Mouse (Mus musculus): ENCODE results near the gene Phactr2.

- TF ChIP-seq CTCF (IDR thresholded peaks at IDR 0.05; ENCODE audit: low read depth) (no peak), EP300 (IDR thresholded peaks at IDR 0.05; ENCODE audit: low read depth) (no peak)
These were observed 260.3 kb downstream of the Phactr2 start for GRCm38 (mm10) chr10:13213956-13214355.

Data from liver, embryonic 14.5 days (tissue).